Mouse (Mus musculus) liver, embryonic 14.5 days (tissue): ENCODE measurements around the gene Kirrel3. TPM values are rescaled to one million over a fixed set of nuclear protein-coding genes. Genes with fewer than 3 reads are reported as not detected.

Experiments
- ATAC-seq: fragments of 200-750 bp; cut with Nextera tagmentation; 2 replicates; pipeline ENCODE4 v1.8.0; 2017; ENCODE audit warnings: moderate number of reproducible peaks, mild to moderate bottlenecking, moderate library complexity; ENCODE audit not compliant: insufficient read depth
- DNase-seq, 3 experiments: peaks; one replicate each; pipeline ENCODE4 v3.0.0-alpha.2; 2012 to 2013; ENCODE audit warnings: low read depth in 3 of 3, low spot score in 3 of 3
- H3K27ac ChIP-seq: fragments of 300-500 bp; sonication (generic); 2 replicates; pipeline ENCODE4 v1.5.1; 2014; ENCODE audit warnings: moderate library complexity, mild to moderate bottlenecking, control low read depth, inconsistent platforms
- H3K27me3 ChIP-seq: fragments of 300-500 bp; sonication (generic); 2 replicates; pipeline ENCODE4 v1.6.1; 2014; ENCODE audit warnings: mild to moderate bottlenecking, low read length, moderate library complexity; ENCODE audit not compliant: control insufficient read depth, insufficient read depth
- H3K36me3 ChIP-seq: fragments of 300-500 bp; sonication (generic); replicated peaks from 2 replicates; pipeline ENCODE4 v1.6.1; 2014; ENCODE audit warnings: low read depth; ENCODE audit not compliant: control insufficient read depth, insufficient read depth
- H3K4me1 ChIP-seq, 2 experiments: fragments of 200-500 bp in 1 of 2; fragments of 300-500 bp in 1 of 2; sonication (generic) in 1 of 2; replicated peaks; 2 replicates each; pipeline ENCODE4 v1.6.1; 2012 to 2014; ENCODE audit warnings: antibody characterized with exemption in 1 of 2, inconsistent platforms in 1 of 2, low read length in 1 of 2; ENCODE audit not compliant: control insufficient read depth in 2 of 2, insufficient read depth in 2 of 2
- H3K4me2 ChIP-seq: fragments of 300-500 bp; sonication (generic); 2 replicates; pipeline ENCODE4 v1.6.1; 2014; ENCODE audit warnings: low read depth, mild to moderate bottlenecking, control low read depth, moderate library complexity
- H3K4me3 ChIP-seq, 2 experiments: fragments of 200-500 bp in 1 of 2; fragments of 300-500 bp in 1 of 2; sonication (generic) in 1 of 2; 2 replicates each; pipeline ENCODE4 v1.5.1; 2012 to 2014; ENCODE audit warnings: low read depth in 2 of 2, low read length in 2 of 2, mild to moderate bottlenecking in 2 of 2, control low read depth in 1 of 2, inconsistent platforms in 1 of 2, moderate library complexity in 1 of 2; ENCODE audit not compliant: insufficient read depth in 1 of 2
- H3K9ac ChIP-seq: fragments of 300-500 bp; sonication (generic); replicated peaks from 2 replicates; pipeline ENCODE4 v1.6.1; 2014; ENCODE audit warnings: mild to moderate bottlenecking, control low read depth, moderate library complexity
- H3K9me3 ChIP-seq: fragments of 300-500 bp; sonication (generic); 2 replicates; pipeline ENCODE4 v1.6.1; 2016; ENCODE audit warnings: low read length, mixed read lengths; ENCODE audit not compliant: control insufficient read depth
- CTCF ChIP-seq: IDR thresholded peaks from 2 replicates; pipeline ENCODE4 v1.5.1; 2016; ENCODE audit warnings: antibody characterized with exemption, low read depth, control low read depth
- EP300 ChIP-seq: IDR thresholded peaks from 2 replicates; pipeline ENCODE4 v1.6.1; 2016; ENCODE audit warnings: antibody characterized with exemption, low read depth
- WGBS: fragments of 180-500 bp; shearing (Covaris S2); extraction: QIAGEN DNeasy Blood & Tissue Kit; methylation state at CpG from one replicate; pipeline ENCODE4 v1.1.7; 2014; ENCODE audit not compliant: insufficient replicate concordance; 5-methylcytosine and 5-hydroxymethylcytosine counted together
- polyA plus RNA-seq, 2 experiments: library from polyadenylated mRNA; depleted of rRNA in 1 of 2; stranded (reverse) in 1 of 2; unstranded in 1 of 2; fragments of >200 nt; fragmentation: Nextera tagmentation in 1 of 2; extraction: Ambion mirVana in 1 of 2; gene quantifications; 2 replicates each; pipeline versions ENCODE4 v1.2.1 to v1.2.3; 2012 to 2014

Kirrel3 gene
- polyA plus RNA-seq, 2 experiments, result 0.08 TPM; not detected in 1

DNA sequence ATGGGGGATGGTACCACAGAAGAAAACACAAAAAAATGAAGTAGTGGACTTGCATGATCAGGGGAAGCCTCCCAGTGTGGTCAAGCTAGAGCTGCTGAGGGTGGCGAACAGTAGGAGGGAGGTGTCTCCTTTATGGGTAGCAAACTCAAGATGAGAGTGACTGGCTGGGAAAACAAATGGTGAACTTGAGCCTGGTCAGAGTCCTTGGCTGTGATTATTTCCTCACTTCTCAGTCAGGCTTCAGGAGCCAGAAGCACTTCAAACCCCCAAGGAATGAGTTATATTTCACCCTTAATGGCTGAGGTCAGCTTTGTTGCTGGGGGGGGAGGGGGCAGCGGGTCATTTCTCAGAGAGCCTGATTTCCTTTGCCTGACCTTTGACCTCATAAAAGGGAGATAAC, 218.7 kb downstream of the Kirrel3 start:
- Histone ChIP-seq H3K27ac (no peak overlapping the region), H3K36me3 (no peaks in the 10 kb centered on the region), H3K4me3 (no peak overlapping the region), H3K9ac (no peak overlapping the region), H3K4me2 (no peak overlapping the region), H3K4me1 (no peaks in the 10 kb centered on the region), H3K9me3 (no peaks in the 10 kb centered on the region), H3K27me3 (no peaks in the 10 kb centered on the region)
- no peak for TF ChIP-seq CTCF
- TF ChIP-seq EP300, result no peak
- DNase-seq (no peak), ATAC-seq (no peak)
- WGBS, result 24% methylated on average over 2 of the region's 2 CpGs

DNA sequence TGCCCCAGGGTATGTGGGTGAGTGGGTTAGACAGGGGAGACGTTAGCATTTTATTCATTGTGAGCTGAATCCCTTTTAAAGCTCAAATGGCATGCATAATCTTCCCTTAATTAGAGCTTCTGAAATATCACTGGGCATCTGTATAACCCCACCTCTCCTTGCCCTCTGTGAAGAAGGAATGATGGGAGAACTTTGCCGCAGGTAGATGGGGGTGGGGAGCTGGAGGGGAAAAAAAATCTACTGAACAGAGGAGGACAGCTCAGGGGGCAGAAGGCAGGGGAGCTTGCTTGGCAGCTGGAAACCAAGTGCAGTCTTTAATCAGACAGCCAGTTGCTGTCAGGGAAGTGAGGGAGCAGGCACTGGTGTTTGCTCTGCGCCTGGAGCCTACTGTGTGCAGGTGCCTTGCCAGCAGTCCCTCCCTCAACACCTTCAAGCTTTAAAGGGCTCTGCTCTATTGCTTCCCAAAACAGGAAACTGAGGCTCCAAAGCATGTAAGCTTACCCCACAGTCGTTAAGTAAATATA, 220.7 kb downstream of the Kirrel3 start:
- no peaks in the 10 kb centered on the region for H3K27me3 ChIP-seq
- no peak overlapping the region for H3K4me2 ChIP-seq
- DNase-seq, result no peak
- H3K9ac ChIP-seq, result no peak overlapping the region
- H3K36me3 ChIP-seq, result no peaks in the 10 kb centered on the region
- no peaks in the 10 kb centered on the region for H3K4me1 ChIP-seq
- no peak overlapping the region for H3K27ac ChIP-seq
- no peaks in the 10 kb centered on the region for H3K9me3 ChIP-seq
- TF ChIP-seq EP300 (no peak), CTCF (no peak)
- no peak overlapping the region for H3K4me3 ChIP-seq
- WGBS, result 41% methylated on average over 4 of the region's 4 CpGs
- no peak for ATAC-seq

DNA sequence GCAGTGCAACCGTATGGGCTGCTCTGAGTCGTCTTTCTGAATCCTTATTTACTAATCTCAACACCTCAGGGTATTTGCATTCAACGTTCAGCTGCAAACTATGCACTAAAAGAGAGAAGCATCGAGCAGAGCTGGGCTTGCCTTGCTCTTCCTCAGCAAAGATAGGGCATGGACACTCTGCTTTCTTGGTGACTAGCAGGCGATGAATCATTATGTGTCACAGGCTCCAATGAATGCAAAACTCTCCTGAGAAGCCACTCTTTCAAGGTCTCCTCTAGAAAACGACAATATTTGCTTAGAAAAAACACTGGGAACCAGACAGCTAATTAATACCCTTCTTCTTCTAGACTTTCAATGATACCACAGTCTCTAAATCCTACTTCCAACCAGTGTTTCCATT, 223.0 kb downstream of the Kirrel3 start:
- DNase-seq (no peak), ATAC-seq (no peak)
- Histone ChIP-seq H3K4me3 (no peak overlapping the region), H3K27me3 (no peaks in the 10 kb centered on the region), H3K4me2 (no peak overlapping the region), H3K9ac (no peak overlapping the region), H3K36me3 (no peaks in the 10 kb centered on the region), H3K4me1 (no peaks in the 10 kb centered on the region), H3K27ac (no peak overlapping the region), H3K9me3 (no peaks in the 10 kb centered on the region)
- TF ChIP-seq EP300 (no peak), CTCF (no peak)
- 49% methylated on average over 6 of the region's 6 CpGs for WGBS

- no peaks in the 10 kb centered on the region for H3K9me3 ChIP-seq
- H3K9ac ChIP-seq, result no peak overlapping the region
- H3K4me2 ChIP-seq, result no peak overlapping the region
- H3K4me1 ChIP-seq, result no peaks in the 10 kb centered on the region
- 13% methylated on average over 1 of the region's 1 CpGs for WGBS
- ATAC-seq, result no peak
- H3K4me3 ChIP-seq, result no peak overlapping the region
- DNase-seq, result no peak
- H3K27ac ChIP-seq, result no peak overlapping the region
- H3K27me3 ChIP-seq, result no peaks in the 10 kb centered on the region
- no peaks in the 10 kb centered on the region for H3K36me3 ChIP-seq
- TF ChIP-seq EP300, result no peak
- no peak for TF ChIP-seq CTCF
These were observed 226.3 kb downstream of the Kirrel3 start for GRCm38 (mm10) chr9:34711996-34712395.

DNA sequence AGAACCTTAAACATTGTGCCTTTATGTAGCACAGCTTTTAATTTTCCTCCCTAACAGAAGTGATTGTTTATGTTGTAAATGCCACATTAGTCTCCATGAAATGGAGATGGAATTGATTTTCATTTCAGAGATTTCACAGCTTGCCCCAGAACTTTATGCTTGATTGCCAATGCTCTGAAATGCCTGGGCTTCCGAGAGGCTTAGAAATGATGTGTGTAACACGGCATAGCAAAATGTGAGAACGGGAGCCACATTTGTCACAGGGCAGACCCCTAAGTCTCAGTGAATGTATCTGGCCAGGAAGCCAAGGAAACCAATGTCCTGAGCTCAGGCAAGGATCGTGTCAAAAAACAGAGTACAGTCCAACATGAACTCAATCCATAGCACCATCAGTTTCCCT, 227.3 kb downstream of the Kirrel3 start:
- DNase-seq (no peak), ATAC-seq (no peak)
- no peaks in the 10 kb centered on the region for H3K4me1 ChIP-seq
- TF ChIP-seq CTCF (no peak), EP300 (no peak)
- H3K27me3 ChIP-seq, result no peaks in the 10 kb centered on the region
- WGBS, result 53% methylated on average over 4 of the region's 4 CpGs
- H3K9me3 ChIP-seq, result no peaks in the 10 kb centered on the region
- H3K27ac ChIP-seq, result no peak overlapping the region
- no peak overlapping the region for H3K9ac ChIP-seq
- H3K4me2 ChIP-seq, result no peak overlapping the region
- no peaks in the 10 kb centered on the region for H3K36me3 ChIP-seq
- H3K4me3 ChIP-seq, result no peak overlapping the region
